Mouse (Mus musculus) E14TG2a.4 (cell line): ENCODE results near the gene Plin2.

Experiments
- CTCF ChIP-seq: conservative IDR thresholded peaks from 2 replicates; pipeline ENCODE4 v1.5.1; 2014; ENCODE audit warnings: low read length
- POU5F1 ChIP-seq: IDR thresholded peaks from 2 replicates; pipeline ENCODE4 v1.6.1; 2014; ENCODE audit warnings: low read length, borderline replicate concordance

DNA sequence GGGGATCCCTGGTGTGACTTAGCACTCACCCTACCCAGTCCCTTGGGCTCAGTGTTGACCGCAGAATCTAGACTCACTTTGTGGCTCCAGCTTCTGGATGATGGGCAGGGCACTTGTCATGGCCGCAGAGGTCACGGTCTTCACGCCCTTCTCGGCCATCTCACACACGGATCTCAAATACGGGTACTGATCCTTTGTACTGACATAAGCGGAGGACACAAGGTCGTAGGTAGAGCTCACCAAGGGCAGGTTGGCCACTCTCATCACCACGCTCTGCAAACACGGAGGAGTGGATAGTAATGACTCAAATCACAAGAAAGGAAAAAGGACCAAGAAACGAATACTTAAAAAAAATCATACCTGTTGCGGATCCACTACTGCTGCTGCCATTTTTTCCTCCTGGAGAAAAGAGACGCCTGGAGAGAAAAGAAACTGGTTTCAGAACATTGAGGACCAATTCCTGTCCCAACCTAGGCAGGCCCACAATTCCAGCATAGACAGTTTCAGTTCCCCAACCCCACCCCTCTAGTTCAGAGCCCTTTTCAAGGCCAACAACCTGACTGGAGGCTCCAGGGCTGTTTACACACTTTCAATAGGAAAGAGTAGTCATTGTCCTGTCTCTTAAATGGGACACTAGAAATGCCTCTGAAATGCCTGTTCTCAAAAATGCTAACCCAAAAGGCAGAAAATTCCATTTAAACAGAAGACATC is 1.4 kb downstream of the Plin2 start:
- TF ChIP-seq CTCF: no peak
- TF ChIP-seq POU5F1: no peak
